Mouse (Mus musculus) lung, embryonic 16.5 days (tissue): Measurements from ENCODE around the gene Riox1. TPM values are rescaled to one million over a fixed set of nuclear protein-coding genes. Genes with fewer than 3 reads are reported as not detected.
"Not testable (repeated sequence)": the region's sequence is repeated elsewhere in the genome, so short reads cannot be mapped to it uniquely, and the experiment has no call there.

Experiments
- ATAC-seq: fragments of 200-750 bp; cut with Nextera tagmentation; 2 replicates; pipeline ENCODE4 v1.8.0; 2017; ENCODE audit warnings: low read depth, mild to moderate bottlenecking, moderate library complexity
- H3K27ac ChIP-seq: fragments of 300-500 bp; sonication (generic); 2 replicates; pipeline ENCODE4 v1.5.1; 2014; ENCODE audit warnings: mild to moderate bottlenecking, control low read depth, low read length
- H3K27me3 ChIP-seq: fragments of 300-500 bp; sonication (generic); 2 replicates; pipeline ENCODE4 v1.6.1; 2014; ENCODE audit warnings: low read depth, low read length, mixed read lengths; ENCODE audit not compliant: control insufficient read depth, insufficient read depth
- H3K36me3 ChIP-seq: fragments of 300-500 bp; sonication (generic); 2 replicates; pipeline ENCODE4 v1.6.1; 2014; ENCODE audit warnings: low read length; ENCODE audit not compliant: control insufficient read depth, insufficient read depth
- H3K4me1 ChIP-seq: fragments of 300-500 bp; sonication (generic); replicated peaks from 2 replicates; pipeline ENCODE4 v1.6.1; 2014; ENCODE audit warnings: low read length, mixed read lengths; ENCODE audit not compliant: control insufficient read depth, insufficient read depth
- H3K4me2 ChIP-seq: fragments of 300-500 bp; sonication (generic); 2 replicates; pipeline ENCODE4 v1.6.1; 2014; ENCODE audit warnings: low read depth, low read length, control low read depth
- H3K4me3 ChIP-seq: fragments of 300-500 bp; sonication (generic); 2 replicates; pipeline ENCODE4 v1.5.1; 2014; ENCODE audit warnings: mild to moderate bottlenecking, low read length, control low read depth
- H3K9ac ChIP-seq: fragments of 300-500 bp; sonication (generic); 2 replicates; pipeline ENCODE4 v1.6.1; 2014; ENCODE audit warnings: low read length, control low read depth
- H3K9me3 ChIP-seq: fragments of 300-500 bp; sonication (generic); 2 replicates; pipeline ENCODE4 v1.6.1; 2016; ENCODE audit warnings: low read length; ENCODE audit not compliant: control insufficient read depth
- WGBS: fragments of 180-500 bp; shearing (Covaris S2); extraction: QIAGEN DNeasy Blood & Tissue Kit; methylation state at CpG from one replicate; pipeline ENCODE4 v1.1.7; 2014; 5-methylcytosine and 5-hydroxymethylcytosine counted together
- polyA plus RNA-seq: library from polyadenylated mRNA; unstranded; fragments of >200 nt; fragmentation: Nextera tagmentation; extraction: Ambion mirVana; gene quantifications from 2 replicates; pipeline ENCODE4 v1.2.1, GENCODE M21; 2015

Gene Riox1
- polyA plus RNA-seq, 1 experiment from 2014 or later: 8.9 TPM

- Histone ChIP-seq H3K9me3 (no peaks in the 10 kb centered on the region), H3K4me1 (peaks cover 26% of the 10 kb centered on the region), H3K4me2 (no peak overlapping the region), H3K4me3 (no peak overlapping the region), H3K36me3 (no peaks in the 10 kb centered on the region), H3K27ac (no peak overlapping the region), H3K9ac (no peak overlapping the region), H3K27me3 (no peaks in the 10 kb centered on the region)
- no peak for ATAC-seq
- WGBS: 65% methylated on average over 1 of the region's 1 CpGs
These were observed 26.9 kb upstream of the Riox1 start for GRCm38 (mm10) chr12:83923486-83923859.

GRCm38 (mm10) chr12:83924332-83924731 lies 26.1 kb upstream of the Riox1 start:
- no peak for ATAC-seq
- Histone ChIP-seq H3K36me3 (no peaks in the 10 kb centered on the region), H3K9ac (no peak overlapping the region), H3K4me2 (no peak overlapping the region), H3K4me1 (peaks cover 26% of the 10 kb centered on the region), H3K27ac (no peak overlapping the region), H3K4me3 (no peak overlapping the region), H3K9me3 (no peaks in the 10 kb centered on the region), H3K27me3 (no peaks in the 10 kb centered on the region)
- WGBS: 64% methylated on average over 3 of the region's 3 CpGs

DNA sequence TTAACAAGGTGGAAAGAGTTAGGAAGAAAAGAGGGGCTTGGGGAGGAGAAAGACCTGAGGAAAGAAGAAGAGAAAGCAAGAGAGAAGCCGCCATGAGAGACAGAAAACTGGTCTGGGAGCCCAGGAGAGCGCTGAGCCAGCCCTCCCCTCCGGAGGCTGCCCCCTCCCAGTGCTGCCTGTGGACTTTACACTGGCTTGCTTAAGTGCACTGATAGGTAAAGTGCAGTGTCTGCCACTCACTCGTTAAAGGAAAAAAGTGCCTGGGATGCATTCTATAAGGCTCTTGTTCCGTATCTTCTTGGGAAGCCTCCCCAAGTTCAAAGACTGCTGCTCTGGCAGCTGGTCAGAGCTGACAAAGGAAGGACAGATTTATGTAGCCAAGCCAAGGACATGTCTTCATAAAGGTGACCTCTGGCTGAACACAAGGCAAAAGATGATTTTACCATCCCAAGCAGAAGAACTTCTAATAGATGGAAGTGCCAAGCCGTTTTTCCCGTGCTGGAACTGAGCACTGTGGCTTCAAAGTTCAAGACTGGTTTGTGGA lies 25.2 kb upstream of the Riox1 start:
- 48% methylated on average over 7 of the region's 7 CpGs for WGBS
- no peaks in the 10 kb centered on the region for H3K36me3 ChIP-seq
- H3K4me2 ChIP-seq: 0 out of 2 replicates have a peak overlapping the region, but pooled peaks have one; percentile 14
- H3K4me3 ChIP-seq: no peak overlapping the region
- H3K27ac ChIP-seq: no peak overlapping the region
- no peaks in the 10 kb centered on the region for H3K27me3 ChIP-seq
- ATAC-seq: no peak
- peaks cover 24% of the 10 kb centered on the region for H3K4me1 ChIP-seq
- no peaks in the 10 kb centered on the region for H3K9me3 ChIP-seq
- H3K9ac ChIP-seq: 0 out of 2 replicates have a peak overlapping the region, but pooled peaks have one; percentile 12

DNA sequence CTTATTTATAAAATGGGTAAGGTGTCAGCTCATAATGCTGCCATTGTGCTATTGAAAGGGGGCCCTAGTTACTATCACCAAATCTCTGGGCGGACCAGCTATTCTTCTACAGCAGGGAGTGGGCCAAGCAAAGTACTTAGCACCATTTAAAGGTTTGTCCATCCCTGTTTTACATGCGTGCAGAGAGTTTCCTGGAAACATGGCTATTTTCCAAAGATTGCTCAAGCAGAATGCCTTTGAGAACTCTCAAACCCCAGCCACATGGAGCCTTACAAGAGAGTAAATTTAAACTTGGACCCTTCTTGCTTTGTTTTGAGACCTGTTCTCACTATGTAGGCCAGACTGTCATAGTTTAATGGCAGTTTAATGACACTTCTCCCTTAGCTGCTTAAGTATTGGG lies 24.3 kb upstream of the Riox1 start:
- no peaks in the 10 kb centered on the region for H3K36me3 ChIP-seq
- whole genome bisulfite sequencing: 30% methylated on average over 2 of the region's 2 CpGs
- H3K4me2 ChIP-seq: no peak overlapping the region
- H3K9me3 ChIP-seq: no peaks in the 10 kb centered on the region
- no peak overlapping the region for H3K4me3 ChIP-seq
- no peaks in the 10 kb centered on the region for H3K27me3 ChIP-seq
- H3K9ac ChIP-seq: no peak overlapping the region
- H3K4me1 ChIP-seq: peaks cover 19% of the 10 kb centered on the region
- ATAC-seq: no peak
- peak overlapping the region; percentile 9; the same call in 1 of the 2 replicates for H3K27ac ChIP-seq

GRCm38 (mm10) chr12:83927747-83928146 lies 22.7 kb upstream of the Riox1 start:
- peak overlapping the region; percentile 52; the same call in 1 of the 2 replicates for H3K27ac ChIP-seq
- no peak overlapping the region for H3K4me3 ChIP-seq
- H3K27me3 ChIP-seq: no peaks in the 10 kb centered on the region
- H3K36me3 ChIP-seq: no peaks in the 10 kb centered on the region
- H3K9ac ChIP-seq: no peak overlapping the region
- 67% methylated on average over 4 of the region's 4 CpGs for WGBS
- peaks cover 19% of the 10 kb centered on the region for H3K4me1 ChIP-seq
- no peak overlapping the region for H3K4me2 ChIP-seq
- H3K9me3 ChIP-seq: no peaks in the 10 kb centered on the region
- no peak for ATAC-seq

DNA sequence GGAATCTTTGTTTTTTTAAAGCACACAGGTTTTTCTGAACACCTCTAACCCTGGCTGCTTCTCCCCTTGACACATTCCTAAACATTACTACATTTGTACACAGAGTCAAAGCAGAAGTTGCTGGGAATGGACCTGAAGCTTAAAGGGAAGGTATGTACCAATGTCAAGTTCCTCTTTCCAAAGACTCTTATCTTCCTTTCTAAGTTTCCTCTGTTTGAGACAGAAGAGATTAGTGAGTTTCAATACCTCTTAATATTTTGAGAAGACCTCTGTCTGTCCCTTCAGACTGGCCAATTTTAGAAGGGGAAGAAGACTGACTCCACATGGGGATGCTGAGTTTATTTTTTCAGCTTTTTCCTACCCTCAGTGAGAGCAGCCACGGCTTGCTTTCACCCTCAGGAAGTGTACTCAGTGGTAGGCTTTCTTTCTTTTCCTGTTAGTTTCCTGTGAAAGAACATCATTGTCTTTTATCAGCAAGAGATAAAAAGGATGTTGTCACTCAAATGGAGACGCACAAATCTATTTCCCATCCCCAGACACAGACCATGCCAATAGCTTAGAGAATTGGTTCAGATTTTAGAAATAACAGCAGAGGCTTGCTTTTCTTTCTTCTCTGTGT lies 21.1 kb upstream of the Riox1 start:
- Histone ChIP-seq H3K27ac (no peak overlapping the region; the same call in 1 of the 2 replicates), H3K4me3 (no peak overlapping the region), H3K36me3 (no peaks in the 10 kb centered on the region), H3K9ac (no peak overlapping the region), H3K4me2 (no peak overlapping the region), H3K4me1 (peaks cover 14% of the 10 kb centered on the region), H3K9me3 (no peaks in the 10 kb centered on the region; the same call in 1 of the 2 replicates), H3K27me3 (no peaks in the 10 kb centered on the region)
- WGBS: 29% methylated on average over 2 of the region's 2 CpGs
- ATAC-seq: no peak

DNA sequence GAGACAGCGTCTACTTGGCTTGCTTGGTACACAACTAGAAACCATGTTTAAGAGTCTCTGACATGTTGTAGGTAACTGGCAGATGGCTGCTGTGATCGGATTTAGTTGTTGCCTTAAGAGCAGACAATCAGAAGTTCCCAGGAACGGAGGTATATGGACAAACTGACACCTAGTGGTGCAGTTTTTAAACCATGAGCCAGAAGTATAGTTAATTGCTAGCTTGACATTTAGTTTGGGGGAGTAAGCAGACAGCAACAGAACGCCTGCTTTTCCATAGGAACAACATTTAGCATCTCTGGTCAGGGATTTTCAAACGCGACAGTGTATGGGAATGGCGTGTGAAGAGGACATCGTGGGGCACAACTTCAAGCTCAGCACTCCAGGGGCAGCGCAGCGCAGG lies 12.8 kb upstream of the Riox1 start:
- no peak overlapping the region for H3K27ac ChIP-seq
- H3K36me3 ChIP-seq: no peaks in the 10 kb centered on the region
- H3K9me3 ChIP-seq: peaks cover 3% of the 10 kb centered on the region; the same call in 1 of the 2 replicates
- H3K27me3 ChIP-seq: no peaks in the 10 kb centered on the region
- no peak for ATAC-seq
- H3K4me1 ChIP-seq: no peaks in the 10 kb centered on the region
- no peak overlapping the region for H3K4me3 ChIP-seq
- H3K9ac ChIP-seq: no peak overlapping the region
- WGBS: 63% methylated on average over 10 of the region's 10 CpGs
- H3K4me2 ChIP-seq: no peak overlapping the region

DNA sequence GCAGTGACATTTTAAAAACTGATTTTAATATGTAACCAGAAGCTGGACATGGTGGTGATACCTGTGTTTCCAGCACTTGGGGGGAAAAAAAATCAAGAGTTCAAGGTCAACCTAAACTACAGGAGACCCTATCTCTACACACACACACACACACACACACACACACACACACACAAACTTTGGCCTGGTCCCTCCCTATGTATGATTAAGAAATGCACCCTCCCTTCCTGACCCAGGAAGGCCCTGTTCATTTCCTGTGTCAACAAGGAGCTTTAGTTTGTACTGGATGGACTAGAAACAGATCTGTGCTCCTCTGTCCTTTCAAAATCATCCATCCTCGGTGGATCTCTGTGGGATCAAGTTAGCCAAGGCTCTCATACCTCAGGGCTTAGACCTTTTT lies 11.8 kb upstream of the Riox1 start:
- WGBS: 28% methylated on average over 1 of the region's 1 CpGs

GRCm38 (mm10) chr12:83939332-83939731 lies 11.1 kb upstream of the Riox1 start:
- no peaks in the 10 kb centered on the region for H3K4me1 ChIP-seq
- H3K27ac ChIP-seq: no peak overlapping the region
- H3K36me3 ChIP-seq: no peaks in the 10 kb centered on the region
- no peak for ATAC-seq
- 74% methylated on average over 2 of the region's 2 CpGs for WGBS
- peaks cover 3% of the 10 kb centered on the region; the same call in 1 of the 2 replicates for H3K9me3 ChIP-seq
- H3K9ac ChIP-seq: no peak overlapping the region
- H3K27me3 ChIP-seq: no peaks in the 10 kb centered on the region
- no peak overlapping the region for H3K4me3 ChIP-seq
- H3K4me2 ChIP-seq: no peak overlapping the region

More for the DNA sequence above, 11.8 kb upstream of the Riox1 start:
- not testable (repeated sequence) for H3K9ac ChIP-seq, H3K4me3 ChIP-seq, H3K4me2 ChIP-seq, H3K27me3 ChIP-seq, H3K9me3 ChIP-seq, H3K27ac ChIP-seq, H3K36me3 ChIP-seq, H3K4me1 ChIP-seq, ATAC-seq
